Mouse (Mus musculus) stomach, embryonic 15.5 days (tissue): ENCODE data around the gene Adamts15. TPM values are rescaled to one million over a fixed set of nuclear protein-coding genes. Genes with fewer than 3 reads are reported as not detected.

Experiments
- ATAC-seq: fragments of 200-750 bp; cut with Nextera tagmentation; 2 replicates; pipeline ENCODE4 v1.8.0; 2017; ENCODE audit warnings: low read depth, moderate number of reproducible peaks, moderate TSS enrichment; ENCODE audit not compliant: insufficient read depth, low FRiP score
- H3K27ac ChIP-seq: fragments of 300-500 bp; sonication (generic); 2 replicates; pipeline ENCODE4 v1.5.1; 2015; ENCODE audit warnings: mild to moderate bottlenecking, inconsistent platforms
- H3K27me3 ChIP-seq: fragments of 300-500 bp; sonication (generic); replicated peaks from 2 replicates; pipeline ENCODE4 v1.6.1; 2015; ENCODE audit warnings: inconsistent platforms
- H3K36me3 ChIP-seq: fragments of 300-500 bp; sonication (generic); 2 replicates; pipeline ENCODE4 v1.6.1; 2015; ENCODE audit warnings: inconsistent platforms
- H3K4me1 ChIP-seq: fragments of 300-500 bp; sonication (generic); 2 replicates; pipeline ENCODE4 v1.6.1; 2015; ENCODE audit warnings: inconsistent platforms
- H3K4me2 ChIP-seq: fragments of 300-500 bp; sonication (generic); 2 replicates; pipeline ENCODE4 v1.6.1; 2015; ENCODE audit warnings: mild to moderate bottlenecking, inconsistent platforms
- H3K4me3 ChIP-seq: fragments of 300-500 bp; sonication (generic); replicated peaks from 2 replicates; pipeline ENCODE4 v1.5.1; 2015; ENCODE audit warnings: inconsistent platforms
- H3K9ac ChIP-seq: fragments of 300-500 bp; sonication (generic); 2 replicates; pipeline ENCODE4 v1.6.1; 2015; ENCODE audit warnings: inconsistent platforms
- H3K9me3 ChIP-seq: fragments of 300-500 bp; sonication (generic); 2 replicates; pipeline ENCODE4 v1.6.1; 2016; ENCODE audit warnings: inconsistent platforms
- WGBS: fragments of 180-500 bp; shearing (Covaris S2); methylation state at CpG from one replicate; pipeline ENCODE4 v1.1.7; 2015; 5-methylcytosine and 5-hydroxymethylcytosine counted together
- polyA plus RNA-seq: library from polyadenylated mRNA; unstranded; fragments of >200 nt; fragmentation: Nextera tagmentation; extraction: Ambion mirVana; gene quantifications from 2 replicates; pipeline ENCODE4 v1.2.1, GENCODE M21; 2015

Adamts15 gene
- polyA plus RNA-seq, 1 experiment from 2014 or later: 8.5 TPM

- peaks cover 22% of the 10 kb centered on the region for H3K4me1 ChIP-seq
- no peak overlapping the region for H3K9ac ChIP-seq
- peaks cover 11% of the 10 kb centered on the region; the same call in 1 of the 2 replicates for H3K27me3 ChIP-seq
- peak overlapping the region; percentile 61 for H3K4me3 ChIP-seq
- H3K36me3 ChIP-seq: no peaks in the 10 kb centered on the region
- H3K4me2 ChIP-seq: peak overlapping the region; percentile 93
- H3K27ac ChIP-seq: no peak overlapping the region
- 21% methylated on average over 6 of the region's 6 CpGs for WGBS
- no peak for ATAC-seq
- H3K9me3 ChIP-seq: no peaks in the 10 kb centered on the region
Measured at GRCm38 (mm10) chr9:30920736-30921135, 1.5 kb downstream of the Adamts15 start.

- H3K36me3 ChIP-seq: no peaks in the 10 kb centered on the region
- ATAC-seq: no peak
- peak overlapping the region; percentile 11; the same call in 1 of the 2 replicates for H3K4me3 ChIP-seq
- H3K4me2 ChIP-seq: peak overlapping the region; percentile 93
- 58% methylated on average over 9 of the region's 9 CpGs for WGBS
- peak overlapping the region; percentile 72 for H3K27ac ChIP-seq
- peaks cover 22% of the 10 kb centered on the region for H3K4me1 ChIP-seq
- no peak overlapping the region for H3K9ac ChIP-seq
- H3K27me3 ChIP-seq: peaks cover 11% of the 10 kb centered on the region; the same call in 1 of the 2 replicates
- no peaks in the 10 kb centered on the region for H3K9me3 ChIP-seq
Measured at GRCm38 (mm10) chr9:30919686-30920085, 2.6 kb downstream of the Adamts15 start.

DNA sequence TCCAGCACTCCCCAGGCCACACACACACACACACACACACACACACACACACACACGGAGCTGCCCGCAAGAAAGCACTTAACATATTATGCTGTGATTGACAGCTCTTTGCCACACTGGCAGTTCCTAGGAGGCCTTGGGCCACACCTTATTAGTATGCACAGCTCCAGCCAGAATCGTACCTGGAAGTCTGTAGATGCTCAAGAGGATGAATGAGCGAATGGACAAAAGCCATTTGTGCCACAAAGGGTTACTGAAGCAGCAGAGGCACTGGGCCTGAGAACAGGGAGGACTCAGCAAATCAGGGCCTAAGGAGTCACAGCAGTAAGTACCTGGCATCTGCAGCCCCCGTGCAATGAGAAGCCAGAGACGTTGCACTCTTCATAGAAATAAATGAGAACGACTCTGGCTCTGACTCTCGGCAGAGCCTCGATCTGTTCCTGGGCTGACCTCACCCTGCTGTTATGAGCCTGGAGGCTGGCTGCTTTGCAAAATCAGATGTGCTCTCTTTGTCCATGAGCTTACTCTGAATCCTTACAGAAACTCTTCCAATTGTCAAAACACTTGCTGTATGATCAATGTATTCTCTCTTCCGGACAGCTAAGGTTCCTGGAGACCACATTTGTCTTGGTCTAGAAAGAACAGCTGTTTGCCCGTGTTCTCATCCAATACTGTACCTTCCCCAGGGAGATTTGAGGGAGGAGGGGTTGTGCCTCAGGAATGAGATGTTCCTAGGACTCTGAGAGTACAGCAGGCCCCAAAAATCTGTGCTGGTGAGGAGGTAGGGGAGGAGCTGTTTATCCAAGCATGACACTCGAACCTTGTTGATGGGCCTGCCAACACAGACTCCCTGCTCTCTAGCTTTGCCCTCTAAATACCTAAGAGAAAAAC lies 3.5 kb downstream of the Adamts15 start:
- Histone ChIP-seq H3K27me3 (peaks cover 8% of the 10 kb centered on the region; the same call in 1 of the 2 replicates), H3K36me3 (no peaks in the 10 kb centered on the region), H3K27ac (peak overlapping the region; percentile 72), H3K4me1 (peaks cover 22% of the 10 kb centered on the region), H3K9me3 (no peaks in the 10 kb centered on the region), H3K4me2 (peak overlapping the region; percentile 93), H3K9ac (no peak overlapping the region), H3K4me3 (peak overlapping the region; percentile 16)
- WGBS: 30% methylated on average over 12 of the region's 12 CpGs
- peak; percentile 37; the same call in 1 of the 2 replicates for ATAC-seq

- peaks cover under 1% of the 10 kb centered on the region; the same call in 1 of the 2 replicates for H3K27me3 ChIP-seq
- H3K9ac ChIP-seq: no peak overlapping the region
- H3K4me3 ChIP-seq: no peak overlapping the region
- H3K27ac ChIP-seq: no peak overlapping the region
- H3K36me3 ChIP-seq: no peaks in the 10 kb centered on the region
- ATAC-seq: no peak
- 57% methylated on average over 6 of the region's 6 CpGs for WGBS
- 0 out of 2 replicates have a peak overlapping the region, but pooled peaks have one; percentile 10 for H3K4me2 ChIP-seq
- H3K9me3 ChIP-seq: no peaks in the 10 kb centered on the region
- H3K4me1 ChIP-seq: peaks cover 12% of the 10 kb centered on the region
Measured at GRCm38 (mm10) chr9:30916266-30916968, 5.8 kb downstream of the Adamts15 start.

DNA sequence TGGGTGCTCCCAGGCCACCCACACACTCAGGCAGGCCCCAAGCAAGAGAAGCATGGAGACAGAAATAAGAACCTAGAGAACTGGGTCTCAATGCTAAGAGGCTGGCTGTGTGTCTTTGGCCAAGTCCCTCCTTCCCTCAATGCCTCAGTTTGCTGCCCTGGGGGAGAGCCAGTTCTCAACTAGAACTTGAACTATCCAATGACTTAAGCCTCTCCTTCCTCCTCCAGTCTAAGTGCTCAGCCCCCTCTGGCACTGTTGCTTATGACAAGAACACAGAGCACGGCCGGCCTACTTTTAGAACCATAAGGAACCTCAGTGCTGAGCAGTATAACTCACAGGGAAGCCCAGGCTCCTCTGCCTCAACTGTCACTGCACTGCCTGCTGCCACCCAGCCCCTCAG lies 8.0 kb downstream of the Adamts15 start:
- no peak overlapping the region for H3K9ac ChIP-seq
- 75% methylated on average over 2 of the region's 2 CpGs for WGBS
- H3K4me1 ChIP-seq: peaks cover 5% of the 10 kb centered on the region; the same call in 1 of the 2 replicates
- H3K36me3 ChIP-seq: no peaks in the 10 kb centered on the region
- H3K27ac ChIP-seq: no peak overlapping the region
- no peaks in the 10 kb centered on the region for H3K27me3 ChIP-seq
- ATAC-seq: no peak
- no peak overlapping the region for H3K4me2 ChIP-seq
- no peaks in the 10 kb centered on the region for H3K9me3 ChIP-seq
- H3K4me3 ChIP-seq: no peak overlapping the region

- no peak overlapping the region for H3K4me3 ChIP-seq
- 0 out of 2 replicates have a peak, but pooled peaks cover 2% of the 10 kb centered on the region for H3K4me1 ChIP-seq
- no peaks in the 10 kb centered on the region for H3K9me3 ChIP-seq
- H3K27ac ChIP-seq: no peak overlapping the region
- no peaks in the 10 kb centered on the region for H3K27me3 ChIP-seq
- 64% methylated on average over 3 of the region's 3 CpGs for WGBS
- H3K4me2 ChIP-seq: no peak overlapping the region
- H3K9ac ChIP-seq: no peak overlapping the region
- no peak for ATAC-seq
- no peaks in the 10 kb centered on the region for H3K36me3 ChIP-seq
Measured at GRCm38 (mm10) chr9:30913429-30913828, 8.8 kb downstream of the Adamts15 start.

DNA sequence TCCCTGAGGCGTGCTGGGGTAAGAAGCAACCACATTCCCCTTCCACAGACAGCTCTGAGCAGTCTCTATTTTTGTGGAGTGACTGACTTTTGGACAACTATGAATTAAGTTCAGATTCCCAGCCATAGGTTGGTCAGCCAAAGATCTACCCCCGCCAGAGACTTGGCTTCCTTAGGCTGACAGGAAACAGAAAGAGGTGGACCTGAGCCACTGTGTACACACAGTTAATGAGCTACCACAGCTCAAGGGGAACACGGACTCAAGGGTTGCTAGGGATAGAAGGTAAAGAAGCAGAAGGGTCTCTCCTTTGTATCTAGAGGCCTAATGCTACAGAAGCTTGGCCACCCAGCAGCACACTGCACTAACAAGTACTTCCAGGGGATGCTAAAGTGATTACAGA lies 10.1 kb downstream of the Adamts15 start:
- Histone ChIP-seq H3K4me2 (no peak overlapping the region), H3K9me3 (no peaks in the 10 kb centered on the region), H3K36me3 (no peaks in the 10 kb centered on the region), H3K27me3 (no peaks in the 10 kb centered on the region), H3K4me1 (no peaks in the 10 kb centered on the region), H3K27ac (no peak overlapping the region), H3K9ac (no peak overlapping the region), H3K4me3 (no peak overlapping the region)
- ATAC-seq: no peak
- 51% methylated on average over 3 of the region's 3 CpGs for WGBS

DNA sequence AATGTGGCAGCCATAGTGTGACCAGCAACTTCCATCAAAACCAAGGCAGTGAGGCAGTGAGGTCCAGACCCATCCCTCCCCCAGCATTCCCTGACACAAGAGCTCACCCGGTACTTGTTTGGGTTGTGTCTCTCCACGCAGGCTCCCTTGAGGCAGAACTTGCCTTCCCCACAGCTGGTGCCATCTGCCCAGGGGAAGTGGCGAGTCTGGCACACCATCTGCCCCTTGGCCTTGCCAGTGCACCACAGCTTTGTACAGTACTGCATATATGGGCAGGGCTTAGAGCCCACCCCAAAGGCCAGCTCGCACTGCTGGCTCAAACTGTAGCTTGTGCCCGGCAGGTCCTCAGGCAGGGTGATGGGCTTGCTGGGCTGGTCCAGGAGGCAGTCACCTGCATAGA lies 11.8 kb downstream of the Adamts15 start:
- no peak for ATAC-seq
- no peaks in the 10 kb centered on the region for H3K36me3 ChIP-seq
- no peaks in the 10 kb centered on the region for H3K27me3 ChIP-seq
- no peak overlapping the region for H3K27ac ChIP-seq
- H3K9ac ChIP-seq: no peak overlapping the region
- no peak overlapping the region for H3K4me2 ChIP-seq
- H3K4me1 ChIP-seq: no peaks in the 10 kb centered on the region
- H3K4me3 ChIP-seq: no peak overlapping the region
- H3K9me3 ChIP-seq: no peaks in the 10 kb centered on the region
- WGBS: 82% methylated on average over 5 of the region's 5 CpGs

GRCm38 (mm10) chr9:30908973-30909372 lies 13.3 kb downstream of the Adamts15 start:
- no peaks in the 10 kb centered on the region; the same call in 1 of the 2 replicates for H3K36me3 ChIP-seq
- 86% methylated on average over 5 of the region's 5 CpGs for WGBS
- no peak overlapping the region for H3K27ac ChIP-seq
- ATAC-seq: no peak
- no peak overlapping the region for H3K4me2 ChIP-seq
- no peak overlapping the region for H3K9ac ChIP-seq
- no peaks in the 10 kb centered on the region for H3K27me3 ChIP-seq
- no peaks in the 10 kb centered on the region for H3K9me3 ChIP-seq
- H3K4me3 ChIP-seq: no peak overlapping the region
- no peaks in the 10 kb centered on the region for H3K4me1 ChIP-seq

- Histone ChIP-seq H3K36me3 (no peaks in the 10 kb centered on the region; the same call in 1 of the 2 replicates), H3K27me3 (no peaks in the 10 kb centered on the region), H3K4me3 (no peak overlapping the region), H3K9ac (no peak overlapping the region), H3K27ac (no peak overlapping the region), H3K9me3 (no peaks in the 10 kb centered on the region), H3K4me2 (no peak overlapping the region), H3K4me1 (no peaks in the 10 kb centered on the region)
- WGBS: 45% methylated on average over 5 of the region's 5 CpGs
- no peak for ATAC-seq
Measured at GRCm38 (mm10) chr9:30908296-30908690, 14.0 kb downstream of the Adamts15 start.

GRCm38 (mm10) chr9:30907677-30908295 lies 14.5 kb downstream of the Adamts15 start:
- Histone ChIP-seq H3K4me2 (no peak overlapping the region), H3K9ac (no peak overlapping the region), H3K27me3 (no peaks in the 10 kb centered on the region), H3K4me3 (no peak overlapping the region), H3K4me1 (no peaks in the 10 kb centered on the region), H3K36me3 (no peaks in the 10 kb centered on the region; the same call in 1 of the 2 replicates), H3K27ac (no peak overlapping the region), H3K9me3 (no peaks in the 10 kb centered on the region)
- WGBS: 32% methylated on average over 5 of the region's 5 CpGs
- ATAC-seq: no peak
